Mouse (Mus musculus): ENCODE measurements around the gene Ddx58. TPM values are rescaled to one million over a fixed set of nuclear protein-coding genes. Genes with fewer than 3 reads are reported as not detected.

Gene Ddx58
- total RNA-seq, 2 experiments from 2014 or later: 7.7 to 10.2 TPM

GRCm38 (mm10) chr4:40238483-40239408 lies 882 bp downstream of the Ddx58 start:
- intact Hi-C loops (cut with DNase I): loop anchor here (1.0 kb wide), 1 partner anchor 31 kb away; the partner anchor contains the start of genes Smim27 and Topors
- peak; percentile 68 for DNase-seq

GRCm38 (mm10) chr4:40236829-40237228 lies 2.8 kb downstream of the Ddx58 start:
- intact Hi-C loops (cut with DNase I): no loop called here
- DNase-seq: no peak

DNA sequence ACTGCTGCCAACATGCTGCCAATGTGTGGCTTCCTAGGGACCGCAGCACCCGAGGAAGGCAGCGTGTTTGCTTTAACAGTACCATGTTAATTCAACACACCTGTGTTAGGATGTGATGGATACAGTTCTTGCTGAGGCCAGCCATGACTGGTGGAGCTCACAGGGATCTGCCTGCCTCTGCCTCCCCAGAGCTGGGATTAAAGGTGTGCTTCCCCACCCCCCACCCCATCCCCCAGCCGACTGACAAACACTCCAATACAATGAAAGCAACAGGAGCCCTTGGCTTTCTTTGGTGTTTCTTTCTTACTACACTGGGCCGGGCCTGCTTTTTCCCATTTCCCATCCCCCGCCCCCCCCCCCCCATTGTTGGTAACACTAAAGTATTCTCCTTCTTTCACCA lies 5.4 kb downstream of the Ddx58 start:
- DNase-seq: no peak
- intact Hi-C loops (cut with DNase I): no loop called here

- no peak for DNase-seq
- intact Hi-C loops (cut with DNase I): no loop called here
Measured at GRCm38 (mm10) chr4:40233062-40233664, 6.5 kb downstream of the Ddx58 start.

- DNase-seq: peak in 1 of 2 experiments; percentile 11
Measured at GRCm38 (mm10) chr4:40229723-40230122, 9.9 kb downstream of the Ddx58 start.

DNA sequence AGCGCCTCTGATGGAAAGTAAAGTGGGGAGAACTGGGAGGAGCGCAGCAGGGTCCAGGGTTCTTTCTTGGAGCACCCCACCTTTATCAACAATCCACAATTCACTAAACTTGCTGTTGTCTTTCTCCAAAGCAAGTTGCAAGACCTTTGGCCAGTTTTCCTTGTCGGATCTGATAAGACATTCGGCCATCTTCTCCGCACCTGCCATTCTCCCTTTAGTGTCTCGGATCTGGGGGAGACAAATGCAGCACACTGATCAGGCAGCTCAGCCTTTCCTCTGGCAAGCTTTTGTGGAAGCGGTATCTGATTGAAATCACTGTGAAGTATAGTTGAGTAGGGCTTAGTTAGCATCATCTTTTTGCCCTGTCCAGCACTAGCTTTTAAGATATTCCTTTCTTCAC lies 11.7 kb downstream of the Ddx58 start:
- intact Hi-C loops (cut with DNase I): no loop called here
- DNase-seq: no peak

More at GRCm38 (mm10) chr4:40229723-40230122, 9.9 kb downstream of the Ddx58 start:
- intact Hi-C loops (cut with DNase I): no loop called here

DNA sequence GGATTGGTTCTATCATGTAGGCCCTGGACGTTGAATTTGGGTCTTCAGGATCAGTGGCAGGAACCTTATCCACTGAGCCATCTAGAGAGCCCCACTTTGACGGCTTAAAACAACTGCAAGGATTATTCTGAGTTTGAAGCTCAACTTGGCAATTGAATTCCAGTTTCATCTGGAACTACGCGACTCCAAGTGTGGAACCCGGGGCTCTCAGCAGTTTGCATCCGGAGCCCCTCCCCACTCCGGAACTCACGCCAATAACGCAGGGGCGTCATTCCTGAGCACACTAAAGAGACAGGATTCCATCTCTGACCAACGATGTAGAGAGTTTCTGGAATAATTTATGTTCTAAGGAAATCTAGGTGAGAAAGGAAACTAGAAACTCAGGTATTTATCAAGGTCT lies 12.5 kb downstream of the Ddx58 start:
- no peak for DNase-seq
- intact Hi-C loops (cut with DNase I): no loop called here

DNA sequence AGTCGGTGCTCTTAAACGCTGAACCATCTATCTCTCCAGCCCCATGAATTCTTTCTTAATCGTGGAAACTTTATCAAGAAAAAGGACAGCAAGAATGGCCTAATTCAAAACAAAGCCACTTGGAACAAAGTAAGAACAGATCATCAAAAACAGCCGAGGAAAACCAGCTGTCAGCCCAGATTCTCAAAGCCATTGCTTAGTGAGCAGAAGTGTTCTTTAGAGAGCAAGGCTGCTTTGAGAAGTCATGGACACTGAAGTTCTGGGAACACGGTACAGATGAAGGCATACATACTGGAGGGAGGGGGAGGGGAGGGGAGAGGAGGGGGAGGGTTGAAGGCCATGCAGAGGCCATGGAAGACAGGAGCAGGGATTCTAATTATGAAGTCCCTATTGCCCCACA lies 13.5 kb downstream of the Ddx58 start:
- intact Hi-C loops (cut with DNase I): no loop called here
- no peak for DNase-seq

GRCm38 (mm10) chr4:40221876-40222585 lies 17.6 kb downstream of the Ddx58 start:
- intact Hi-C loops (cut with DNase I): no loop called here
- no peak for DNase-seq

GRCm38 (mm10) chr4:40221004-40221760 lies 18.4 kb downstream of the Ddx58 start:
- intact Hi-C loops (cut with DNase I): no loop called here
- no peak for DNase-seq

DNA sequence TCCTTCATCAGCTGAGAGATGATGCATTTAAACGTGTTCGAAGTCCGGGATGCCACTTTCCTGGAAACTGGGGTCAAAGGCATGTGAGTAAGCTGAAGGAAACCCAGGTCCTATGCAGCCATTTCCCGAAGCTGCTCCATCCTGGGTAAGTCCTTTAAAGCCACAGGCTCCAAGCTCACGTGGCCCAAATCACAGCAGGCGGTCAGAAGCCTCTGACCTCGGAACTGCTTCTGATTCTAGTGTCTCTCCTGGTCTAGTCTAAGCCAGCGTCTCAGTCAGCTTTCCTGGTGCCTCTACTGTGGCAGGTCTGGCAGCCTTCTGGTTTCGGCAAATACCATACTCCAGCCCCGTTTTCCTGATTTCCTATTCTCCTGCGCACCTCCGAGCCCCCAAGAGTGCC lies 19.2 kb downstream of the Ddx58 start:
- intact Hi-C loops (cut with DNase I): no loop called here
- no peak for DNase-seq

DNA sequence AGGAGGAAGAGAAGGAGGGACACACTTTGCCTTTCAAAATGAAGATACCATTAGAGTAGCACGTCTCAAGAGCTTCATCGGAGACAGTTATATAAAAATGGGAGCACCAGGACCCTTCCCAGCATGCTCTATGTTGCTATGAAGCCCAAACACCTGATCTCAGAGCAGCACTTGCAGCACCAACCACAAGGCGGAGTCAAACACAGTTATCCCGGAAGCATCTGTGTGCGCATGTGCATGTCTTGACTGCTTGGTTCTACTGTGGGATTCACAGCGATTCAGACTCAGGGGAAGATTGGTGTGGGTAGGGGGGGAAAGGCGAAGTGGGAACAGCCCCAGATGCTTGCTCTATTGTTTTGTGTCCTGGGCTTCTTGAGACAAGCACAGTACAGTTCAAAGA lies 21.2 kb downstream of the Ddx58 start:
- DNase-seq: peak; percentile 16 to 37
- intact Hi-C loops (cut with DNase I): loop anchor here (5.0 kb wide), 1 partner anchor 69 kb away; no protein-coding TSS in a partner anchor

GRCm38 (mm10) chr4:40217910-40218309 lies 21.7 kb downstream of the Ddx58 start:
- intact Hi-C loops (cut with DNase I): loop anchor here (5.0 kb wide), 1 partner anchor 69 kb away; no protein-coding TSS in a partner anchor

DNA sequence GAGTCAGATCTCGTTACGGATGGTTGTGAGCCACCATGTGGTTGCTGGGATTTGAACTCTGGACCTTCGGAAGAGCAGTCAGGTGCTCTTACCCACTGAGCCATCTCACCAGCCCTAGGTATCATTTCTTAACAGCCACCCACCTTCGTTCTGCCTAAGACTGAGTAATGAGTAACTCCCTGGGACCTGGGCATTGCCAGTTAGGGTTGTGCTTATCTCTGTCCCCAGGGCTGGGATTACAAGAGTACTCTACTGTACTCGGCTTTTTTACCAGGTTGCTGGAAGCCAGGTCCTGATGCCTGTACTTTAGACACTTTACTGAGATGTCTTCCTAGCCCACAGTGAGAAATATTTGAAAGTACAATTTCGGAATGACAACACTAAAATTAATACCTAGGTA lies 27.5 kb downstream of the Ddx58 start:
- intact Hi-C loops (cut with DNase I): no loop called here
- no peak for DNase-seq

More at GRCm38 (mm10) chr4:40217910-40218309, 21.7 kb downstream of the Ddx58 start:
- DNase-seq: no peak

DNA sequence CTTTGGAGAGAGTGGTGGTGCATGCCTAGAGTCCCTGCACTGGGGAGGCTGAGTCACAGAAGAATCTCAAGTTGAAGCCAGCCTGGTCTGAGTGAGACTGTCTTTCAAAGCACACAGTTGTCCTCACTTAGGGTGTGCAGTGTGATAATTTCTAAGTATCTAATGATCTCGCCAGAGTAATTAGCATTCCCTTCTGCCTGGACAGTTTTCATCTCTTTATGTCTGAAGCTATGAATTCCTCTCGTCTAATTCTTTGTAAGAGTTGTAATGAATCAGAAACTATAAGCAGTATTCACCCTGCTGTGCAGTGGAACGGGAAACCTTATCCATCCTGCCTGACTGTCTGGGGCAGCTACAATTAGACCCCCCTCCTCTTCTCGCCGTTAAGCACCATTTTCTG lies 31.9 kb downstream of the Ddx58 start:
- no peak for DNase-seq
- intact Hi-C loops (cut with DNase I): no loop called here

- intact Hi-C loops (cut with DNase I): no loop called here
- DNase-seq: no peak
Measured at GRCm38 (mm10) chr4:40205231-40205903, 34.3 kb downstream of the Ddx58 start.

DNA sequence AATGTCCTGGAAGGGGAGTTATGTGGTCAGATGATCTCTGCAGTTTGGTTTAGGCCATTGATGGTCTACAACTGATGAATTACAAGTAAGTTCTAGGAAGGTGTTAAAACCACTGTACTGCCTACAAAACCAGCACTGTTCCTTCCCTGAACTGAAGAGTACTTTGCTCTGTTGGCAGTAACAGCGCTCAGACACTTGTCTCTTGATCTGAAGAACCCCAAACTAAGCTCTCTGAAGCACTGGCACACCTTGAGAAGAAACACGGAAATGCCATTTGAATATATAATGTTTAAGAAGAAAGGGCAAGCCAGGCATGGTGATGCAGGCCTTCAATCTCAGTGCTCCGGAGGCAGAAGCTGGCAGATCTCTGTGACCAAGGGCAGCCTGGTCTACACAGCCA lies 35.3 kb downstream of the Ddx58 start:
- DNase-seq: no peak
- intact Hi-C loops (cut with DNase I): no loop called here

DNA sequence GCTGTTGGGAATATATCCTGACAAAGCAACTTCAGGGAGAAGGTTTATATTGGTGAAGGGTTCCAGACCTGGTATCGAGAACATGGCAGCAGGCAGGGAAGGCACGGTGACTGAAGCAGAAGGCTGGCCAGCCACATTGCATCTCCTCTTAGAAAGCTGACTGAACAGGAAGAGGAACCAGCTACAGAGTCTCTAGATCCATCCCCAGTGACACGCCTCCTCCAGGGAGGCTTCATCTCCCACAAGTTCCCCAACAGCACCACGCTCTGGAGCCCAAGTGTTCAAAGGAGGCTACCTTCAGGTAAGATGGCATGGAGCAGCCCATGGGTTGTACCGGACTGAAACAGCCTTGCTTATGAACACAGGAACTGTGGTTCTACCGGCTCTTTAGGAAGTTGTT lies 37.4 kb downstream of the Ddx58 start:
- intact Hi-C loops (cut with DNase I): no loop called here
- DNase-seq: no peak

GRCm38 (mm10) chr4:40195336-40195735 lies 44.3 kb downstream of the Ddx58 start:
- DNase-seq: no peak
- intact Hi-C loops (cut with DNase I): no loop called here

DNA sequence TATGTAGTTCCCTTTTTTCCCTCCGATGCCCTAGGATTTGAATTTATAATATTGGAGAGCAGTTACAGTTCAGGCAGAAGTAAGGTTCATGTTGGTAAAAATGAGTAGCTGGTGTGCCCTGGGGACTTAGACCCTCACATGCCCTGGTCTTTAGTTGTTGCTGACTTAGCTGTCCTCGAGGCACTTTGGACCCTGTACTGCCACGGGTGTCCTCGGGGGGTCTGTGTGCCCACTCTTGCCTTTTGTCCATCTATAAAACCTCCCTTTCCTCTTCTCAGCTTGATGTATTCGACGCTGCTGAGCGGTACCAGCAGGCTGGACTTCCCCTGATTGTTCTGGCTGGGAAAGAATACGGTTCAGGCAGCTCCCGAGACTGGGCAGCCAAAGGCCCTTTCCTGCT lies 46.2 kb downstream of the Ddx58 start:
- DNase-seq: no peak
- intact Hi-C loops (cut with DNase I): no loop called here

All from heart, postnatal 10 days (tissue).